Mouse (Mus musculus) limb, embryonic 10.5 days (tissue): ENCODE measurements around the gene Dcst2. TPM values are rescaled to one million over a fixed set of nuclear protein-coding genes. Genes with fewer than 3 reads are reported as not detected.

Experiments used
- DNase-seq: peaks from one replicate; pipeline ENCODE4 v3.0.0-alpha.2; 2017; ENCODE audit warnings: low spot score
- H3K27ac ChIP-seq: fragments of 300-500 bp; sonication (generic); 2 replicates; pipeline ENCODE4 v1.5.1; 2016; ENCODE audit warnings: mild to moderate bottlenecking
- H3K27me3 ChIP-seq: fragments of 300-500 bp; sonication (generic); 2 replicates; pipeline ENCODE4 v1.6.1; 2016; ENCODE audit warnings: low read depth, mild to moderate bottlenecking; ENCODE audit not compliant: poor library complexity, severe bottlenecking
- H3K36me3 ChIP-seq: fragments of 300-500 bp; sonication (generic); 2 replicates; pipeline ENCODE4 v1.6.1; 2016; ENCODE audit warnings: mild to moderate bottlenecking, moderate library complexity
- H3K4me1 ChIP-seq: fragments of 300-500 bp; sonication (generic); 2 replicates; pipeline ENCODE4 v1.6.1; 2016
- H3K4me3 ChIP-seq: fragments of 300-500 bp; sonication (generic); 2 replicates; pipeline ENCODE4 v1.5.1; 2016; ENCODE audit warnings: mild to moderate bottlenecking, moderate library complexity
- H3K9me3 ChIP-seq: fragments of 300-500 bp; sonication (generic); replicated peaks from 2 replicates; pipeline ENCODE4 v1.6.1; 2016; ENCODE audit warnings: mild to moderate bottlenecking
- WGBS: fragments of 180-500 bp; shearing (Covaris S2); methylation state at CpG from one replicate; pipeline ENCODE4 v1.1.7; 2016; 5-methylcytosine and 5-hydroxymethylcytosine counted together
- polyA plus RNA-seq: library from polyadenylated mRNA; unstranded; fragments of >200 nt; fragmentation: Nextera tagmentation; extraction: Ambion mirVana; gene quantifications from 2 replicates; pipeline ENCODE4 v1.2.1, GENCODE M21; 2016

Gene Dcst2
- polyA plus RNA-seq, 1 experiment from 2014 or later: 0.24 TPM

GRCm38 (mm10) chr3:89336529-89336928 is 25.2 kb upstream of the Dcst2 start:
- peaks cover 82% of the 10 kb centered on the region for H3K4me1 ChIP-seq
- no peaks in the 10 kb centered on the region for H3K27me3 ChIP-seq
- no peaks in the 10 kb centered on the region for H3K9me3 ChIP-seq
- H3K36me3 ChIP-seq: peaks cover 40% of the 10 kb centered on the region
- H3K4me3 ChIP-seq: peak overlapping the region; percentile 74
- 26% methylated on average over 6 of the region's 6 CpGs for WGBS
- H3K27ac ChIP-seq: peak overlapping the region; percentile 95
- DNase-seq: peak; percentile 31

GRCm38 (mm10) chr3:89337062-89337720 is 24.6 kb upstream of the Dcst2 start:
- Histone ChIP-seq H3K9me3 (no peaks in the 10 kb centered on the region), H3K27me3 (no peaks in the 10 kb centered on the region), H3K4me1 (peaks cover 76% of the 10 kb centered on the region), H3K4me3 (peak overlapping the region; percentile 74), H3K36me3 (peaks cover 46% of the 10 kb centered on the region), H3K27ac (peak overlapping the region; percentile 95)
- WGBS: under 1% methylated on average over 21 of the region's 21 CpGs
- DNase-seq: no peak

- H3K9me3 ChIP-seq: no peaks in the 10 kb centered on the region
- peaks cover 68% of the 10 kb centered on the region for H3K4me1 ChIP-seq
- peak; percentile 86 for DNase-seq
- under 1% methylated on average over 44 of the region's 44 CpGs for WGBS
- H3K27ac ChIP-seq: peak within 1 kb of the TSS; percentile 95
- peaks cover 43% of the 10 kb centered on the region for H3K36me3 ChIP-seq
- no peaks in the 10 kb centered on the region for H3K27me3 ChIP-seq
- peak within 1 kb of the TSS; percentile 74 for H3K4me3 ChIP-seq
Measured at GRCm38 (mm10) chr3:89337721-89338578, 23.8 kb upstream of the Dcst2 start, which contains the start of gene Efna4. Gene Efna4, minus strand, starts transcription at chr3:89338028.

GRCm38 (mm10) chr3:89339416-89339815 is 22.4 kb upstream of the Dcst2 start:
- Histone ChIP-seq H3K27me3 (no peaks in the 10 kb centered on the region), H3K9me3 (no peaks in the 10 kb centered on the region), H3K4me1 (peaks cover 56% of the 10 kb centered on the region), H3K36me3 (peaks cover 43% of the 10 kb centered on the region), H3K27ac (peak overlapping the region; percentile 95), H3K4me3 (peak overlapping the region; percentile 74)
- WGBS: 20% methylated on average over 8 of the region's 8 CpGs
- DNase-seq: peak; percentile 88

GRCm38 (mm10) chr3:89340465-89340864 is 21.3 kb upstream of the Dcst2 start:
- peaks cover 43% of the 10 kb centered on the region for H3K36me3 ChIP-seq
- no peaks in the 10 kb centered on the region for H3K9me3 ChIP-seq
- DNase-seq: peak; percentile 93
- H3K4me3 ChIP-seq: peak overlapping the region; percentile 74
- H3K4me1 ChIP-seq: peaks cover 47% of the 10 kb centered on the region
- no peaks in the 10 kb centered on the region for H3K27me3 ChIP-seq
- peak overlapping the region; percentile 95 for H3K27ac ChIP-seq
- 4% methylated on average over 11 of the region's 11 CpGs for WGBS

GRCm38 (mm10) chr3:89341794-89342193 is 20.0 kb upstream of the Dcst2 start:
- DNase-seq: no peak
- Histone ChIP-seq H3K27me3 (peaks cover 3% of the 10 kb centered on the region), H3K27ac (no peak overlapping the region), H3K9me3 (no peaks in the 10 kb centered on the region), H3K36me3 (peaks cover 50% of the 10 kb centered on the region), H3K4me3 (no peak overlapping the region), H3K4me1 (peaks cover 36% of the 10 kb centered on the region)
- 94% methylated on average over 4 of the region's 4 CpGs for WGBS

GRCm38 (mm10) chr3:89343279-89343678 is 18.5 kb upstream of the Dcst2 start:
- WGBS: 85% methylated on average over 7 of the region's 7 CpGs
- peaks cover 50% of the 10 kb centered on the region for H3K36me3 ChIP-seq
- no peak overlapping the region for H3K4me3 ChIP-seq
- peaks cover 34% of the 10 kb centered on the region for H3K4me1 ChIP-seq
- no peaks in the 10 kb centered on the region for H3K9me3 ChIP-seq
- H3K27ac ChIP-seq: no peak overlapping the region
- peaks cover 18% of the 10 kb centered on the region for H3K27me3 ChIP-seq
- no peak for DNase-seq

GRCm38 (mm10) chr3:89346815-89347540 is 14.8 kb upstream of the Dcst2 start:
- Histone ChIP-seq H3K4me1 (peaks cover 36% of the 10 kb centered on the region), H3K4me3 (no peak overlapping the region), H3K27me3 (peaks cover 53% of the 10 kb centered on the region), H3K9me3 (no peaks in the 10 kb centered on the region), H3K36me3 (peaks cover 42% of the 10 kb centered on the region), H3K27ac (no peak overlapping the region)
- WGBS: 83% methylated on average over 10 of the region's 10 CpGs
- DNase-seq: no peak

GRCm38 (mm10) chr3:89347916-89348315 is 13.9 kb upstream of the Dcst2 start:
- H3K4me1 ChIP-seq: peaks cover 36% of the 10 kb centered on the region
- no peaks in the 10 kb centered on the region for H3K9me3 ChIP-seq
- H3K4me3 ChIP-seq: peak overlapping the region; percentile 67; the same call in 1 of the 2 replicates
- DNase-seq: no peak
- peaks cover 62% of the 10 kb centered on the region for H3K27me3 ChIP-seq
- 50% methylated on average over 1 of the region's 1 CpGs for WGBS
- peaks cover 38% of the 10 kb centered on the region for H3K36me3 ChIP-seq
- H3K27ac ChIP-seq: 0 out of 2 replicates have a peak overlapping the region, but pooled peaks have one; percentile 25

- Histone ChIP-seq H3K27me3 (peaks cover 65% of the 10 kb centered on the region), H3K36me3 (peaks cover 25% of the 10 kb centered on the region)
Measured at GRCm38 (mm10) chr3:89348911-89349868, 12.6 kb upstream of the Dcst2 start.

GRCm38 (mm10) chr3:89349869-89350501 is 11.8 kb upstream of the Dcst2 start, which contains the start of gene Adam15:
Gene Adam15, minus strand, starts transcription at chr3:89349996.
- no peaks in the 10 kb centered on the region for H3K9me3 ChIP-seq
- H3K27me3 ChIP-seq: peaks cover 65% of the 10 kb centered on the region
- H3K36me3 ChIP-seq: peaks cover 17% of the 10 kb centered on the region
- peak within 1 kb of the TSS; percentile 69 for H3K27ac ChIP-seq
- peaks cover 39% of the 10 kb centered on the region for H3K4me1 ChIP-seq
- 1% methylated on average over 59 of the region's 59 CpGs for WGBS
- H3K4me3 ChIP-seq: peak within 1 kb of the TSS; percentile 67
- DNase-seq: peak; percentile 90

More at GRCm38 (mm10) chr3:89348911-89349868, 12.6 kb upstream of the Dcst2 start:
- DNase-seq: peak; percentile 51
- WGBS: 1% methylated on average over 38 of the region's 38 CpGs
- Histone ChIP-seq H3K27ac (peak overlapping the region; percentile 69), H3K4me1 (peaks cover 36% of the 10 kb centered on the region), H3K4me3 (peak overlapping the region; percentile 67), H3K9me3 (no peaks in the 10 kb centered on the region)
